Mouse (Mus musculus) kidney, adult 11 months (tissue): ENCODE results near the gene Myo3b.

Experiments used
- DNase-seq: peaks from one replicate; pipeline ENCODE4 v3.0.0; 2022

Gene Myo3b

GRCm38 (mm10) chr2:70066338-70067022 lies 27.6 kb downstream of the Myo3b start:
- peak; percentile 40 for DNase-seq

DNA sequence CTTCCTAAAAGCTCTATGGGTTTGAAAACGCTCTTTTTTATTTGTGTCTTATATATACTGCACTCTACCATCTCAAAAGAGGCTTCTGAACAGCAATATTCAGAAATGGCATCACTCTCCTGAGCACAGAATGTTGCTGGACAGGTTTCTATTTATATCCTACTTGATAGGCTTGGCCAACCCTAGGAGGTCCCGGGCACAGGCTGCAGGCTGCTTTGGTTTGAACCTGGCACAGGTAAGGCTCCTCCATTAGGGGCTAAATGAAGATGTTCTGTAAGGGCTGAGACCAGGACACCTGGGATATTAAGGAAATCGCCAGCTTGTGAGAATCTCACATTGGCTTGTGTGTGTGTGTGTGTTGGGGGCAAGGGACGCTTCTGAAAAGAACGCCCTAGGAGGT lies 30.9 kb downstream of the Myo3b start:
- DNase-seq = peak; percentile 74

DNA sequence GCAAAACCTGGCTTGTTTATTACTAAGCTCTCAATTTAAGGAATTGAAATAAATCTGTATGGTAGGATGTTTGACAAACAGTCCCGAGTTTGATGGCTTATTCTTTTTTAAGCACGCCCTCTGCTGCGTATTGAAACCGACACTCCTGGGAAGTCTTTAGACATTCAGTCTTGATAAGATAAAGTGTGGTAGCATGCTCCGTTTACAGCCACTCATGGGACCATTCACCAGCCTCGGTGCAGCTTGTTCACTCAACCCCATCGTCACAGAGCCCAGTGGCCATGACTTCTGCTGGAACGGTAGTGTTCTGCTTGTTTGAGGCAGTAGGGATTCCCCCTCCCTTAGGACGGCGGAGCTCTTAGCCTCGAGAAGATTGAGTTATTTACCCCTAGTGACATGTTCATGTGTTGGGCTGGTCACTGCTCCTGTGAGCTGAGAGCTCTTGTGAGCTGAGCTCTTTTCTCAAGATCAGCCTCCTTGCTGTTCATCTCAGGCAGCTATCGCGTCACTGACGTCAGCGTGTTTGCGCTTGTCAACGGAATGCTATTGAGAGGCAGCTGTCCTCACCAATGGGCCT lies 44.6 kb downstream of the Myo3b start:
- DNase-seq = no peak

- DNase-seq = no peak
Measured at GRCm38 (mm10) chr2:70091261-70091660, 52.3 kb downstream of the Myo3b start.

- no peak for DNase-seq
Measured at GRCm38 (mm10) chr2:70091801-70092522, 53.0 kb downstream of the Myo3b start.

GRCm38 (mm10) chr2:70092665-70093064 lies 53.7 kb downstream of the Myo3b start:
- no peak for DNase-seq

DNA sequence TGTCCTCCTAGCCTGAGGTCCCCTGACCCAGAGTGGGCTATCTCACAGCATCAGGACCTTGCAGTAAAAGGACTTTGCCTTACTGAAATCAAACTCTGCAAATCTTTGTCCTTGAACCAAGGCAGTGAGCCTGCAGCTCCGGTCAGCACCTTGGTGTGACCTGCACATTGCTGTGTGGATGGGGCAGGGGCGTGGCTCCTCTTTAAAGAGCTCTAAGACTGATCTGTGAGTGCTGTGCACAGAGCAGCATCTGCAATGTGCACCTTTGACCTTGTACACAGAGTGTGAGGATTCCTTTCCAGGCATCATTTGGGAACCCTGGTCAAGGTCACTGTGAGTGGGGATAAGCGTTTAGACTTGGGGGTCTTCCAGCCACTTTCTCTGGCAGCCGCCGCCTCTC lies 55.5 kb downstream of the Myo3b start:
- no peak for DNase-seq

DNA sequence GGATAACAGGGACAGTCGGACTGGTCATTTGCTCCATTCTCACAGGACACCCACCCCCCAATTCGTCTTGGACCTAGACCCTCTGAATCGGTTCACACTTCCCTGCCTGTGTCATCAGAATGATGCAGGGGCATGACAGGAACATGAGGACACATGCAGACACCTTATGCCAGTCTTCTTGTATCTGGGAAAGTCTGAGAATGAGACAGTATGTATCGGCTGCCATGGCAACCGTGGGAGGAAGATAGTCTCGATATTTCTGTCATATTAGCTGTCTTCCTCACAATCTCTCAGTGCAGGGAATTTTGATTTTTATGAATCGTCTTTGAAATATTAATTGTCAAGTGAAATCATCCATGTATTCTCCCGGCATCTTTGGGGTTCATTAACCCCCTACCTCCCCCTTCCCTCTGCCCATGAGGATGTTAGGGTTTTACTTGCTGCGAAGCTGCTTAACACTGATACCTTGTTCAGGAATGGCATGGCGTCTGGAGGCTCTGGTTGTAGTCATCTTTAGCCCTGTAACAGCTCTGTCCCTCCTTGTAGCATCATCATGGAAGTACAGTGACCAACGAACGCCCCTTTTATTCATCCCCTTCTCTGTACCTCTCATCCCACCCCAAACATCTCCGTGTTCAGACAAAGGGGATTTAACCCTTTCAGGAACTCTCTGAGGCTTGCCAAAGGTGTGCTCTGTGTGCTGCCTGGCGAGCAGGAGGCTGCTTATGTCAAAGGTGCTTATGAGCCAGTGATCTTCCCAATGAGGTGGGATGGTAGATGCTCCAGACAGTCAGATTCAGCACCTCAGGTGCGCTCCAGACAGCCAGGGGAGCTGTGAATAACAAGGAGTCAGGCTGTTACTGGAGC lies 58.5 kb downstream of the Myo3b start:
- no peak for DNase-seq

- no peak for DNase-seq
Measured at GRCm38 (mm10) chr2:70099459-70099858, 60.5 kb downstream of the Myo3b start.

DNA sequence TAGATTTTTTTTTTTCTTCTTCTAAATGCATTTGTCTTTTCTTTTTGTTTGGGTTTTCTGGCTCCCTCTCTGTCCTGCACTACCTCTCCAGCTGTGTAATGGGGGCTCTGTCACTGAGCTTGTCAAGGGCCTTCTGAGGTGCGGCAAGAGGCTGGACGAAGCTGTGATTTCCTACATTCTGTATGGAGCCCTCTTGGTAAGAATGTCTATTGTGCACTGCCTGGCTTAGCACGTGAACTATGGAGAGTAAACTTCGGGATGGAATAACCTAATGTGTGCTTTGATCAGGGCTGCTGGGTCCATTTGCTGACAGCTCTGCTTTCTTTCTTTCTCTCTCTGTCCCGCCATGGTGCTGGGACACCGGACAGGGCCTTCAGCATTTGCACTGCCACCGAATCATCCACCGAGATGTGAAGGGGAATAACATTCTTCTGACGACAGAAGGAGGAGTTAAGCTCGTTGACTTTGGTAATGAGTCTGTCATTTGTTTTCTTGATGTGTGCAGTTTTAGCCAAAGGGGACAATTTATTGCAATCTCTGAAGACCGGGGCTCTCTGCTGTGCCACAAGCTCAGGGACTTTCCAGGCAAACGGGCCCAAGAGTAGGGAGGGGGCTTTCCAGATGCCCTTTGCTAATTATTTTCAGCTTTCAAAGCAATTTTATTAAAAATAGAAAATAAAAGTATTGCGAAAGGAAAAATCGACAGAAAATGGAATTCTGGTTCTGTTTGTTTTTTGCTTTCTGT lies 66.5 kb downstream of the Myo3b start:
- DNase-seq = no peak

DNA sequence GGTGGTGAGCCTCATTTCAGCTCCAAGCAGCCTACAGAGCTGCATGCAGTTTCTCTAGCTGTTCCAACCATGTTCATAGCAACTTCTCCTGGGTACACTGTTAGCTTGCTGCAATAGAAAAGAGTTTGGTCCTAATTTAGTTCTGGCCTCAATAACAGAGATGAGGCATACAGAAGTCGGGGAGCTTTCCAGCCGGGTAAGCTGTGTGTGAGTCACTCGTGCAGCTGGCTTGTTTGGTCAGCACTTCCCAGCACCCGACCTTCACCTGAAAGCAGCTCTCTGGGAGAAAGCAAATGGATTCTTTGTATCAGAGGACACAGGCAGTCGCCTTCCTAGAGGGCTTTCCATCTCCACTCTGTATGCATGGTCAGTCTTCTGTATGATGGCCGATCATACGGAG lies 70.1 kb downstream of the Myo3b start:
- DNase-seq = no peak

DNA sequence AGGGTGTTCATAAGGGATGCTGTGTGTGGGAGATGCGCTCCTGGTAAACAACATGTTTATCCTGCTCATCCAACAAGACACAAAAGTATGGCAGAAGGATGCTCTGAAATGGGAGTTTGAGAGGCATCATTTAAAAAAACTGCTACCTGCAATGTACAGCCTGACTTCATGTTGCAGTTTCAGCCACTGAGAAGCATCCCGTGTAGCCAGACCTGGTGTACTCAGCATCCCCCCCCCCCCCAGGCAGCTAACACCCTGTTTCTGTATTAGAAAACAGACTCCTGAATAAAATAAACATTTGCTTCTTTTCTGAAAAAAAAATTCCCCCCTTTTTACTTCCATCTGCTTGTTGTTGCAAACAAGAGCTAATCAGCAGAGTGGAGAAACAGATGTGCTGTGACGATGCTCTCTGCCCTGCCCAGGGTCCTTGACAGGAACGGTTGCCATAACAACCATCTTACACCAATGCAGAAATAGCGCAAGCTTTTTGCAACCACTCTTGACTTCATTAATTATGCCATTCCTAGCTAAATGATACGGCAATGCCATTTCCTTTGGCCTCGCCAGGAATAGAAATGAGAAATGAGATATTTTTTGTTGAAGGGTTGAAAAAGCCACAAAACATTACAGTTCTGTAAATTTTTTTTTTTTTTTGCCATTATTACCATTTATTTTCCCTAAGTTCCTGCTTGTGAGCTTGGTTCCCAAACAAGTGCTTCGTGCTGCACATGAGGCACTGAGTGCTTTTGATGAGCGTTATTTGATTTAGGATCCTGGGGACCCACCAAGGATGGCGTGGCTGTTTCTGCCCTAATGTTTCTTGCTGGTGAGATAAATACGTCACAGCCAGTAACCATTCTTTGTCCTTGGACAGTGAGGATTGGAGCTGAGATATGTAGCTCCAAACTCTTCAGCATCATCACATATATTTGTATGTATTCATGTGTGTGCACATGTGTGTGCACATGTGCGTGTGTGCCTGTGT lies 75.2 kb downstream of the Myo3b start:
- no peak for DNase-seq

DNA sequence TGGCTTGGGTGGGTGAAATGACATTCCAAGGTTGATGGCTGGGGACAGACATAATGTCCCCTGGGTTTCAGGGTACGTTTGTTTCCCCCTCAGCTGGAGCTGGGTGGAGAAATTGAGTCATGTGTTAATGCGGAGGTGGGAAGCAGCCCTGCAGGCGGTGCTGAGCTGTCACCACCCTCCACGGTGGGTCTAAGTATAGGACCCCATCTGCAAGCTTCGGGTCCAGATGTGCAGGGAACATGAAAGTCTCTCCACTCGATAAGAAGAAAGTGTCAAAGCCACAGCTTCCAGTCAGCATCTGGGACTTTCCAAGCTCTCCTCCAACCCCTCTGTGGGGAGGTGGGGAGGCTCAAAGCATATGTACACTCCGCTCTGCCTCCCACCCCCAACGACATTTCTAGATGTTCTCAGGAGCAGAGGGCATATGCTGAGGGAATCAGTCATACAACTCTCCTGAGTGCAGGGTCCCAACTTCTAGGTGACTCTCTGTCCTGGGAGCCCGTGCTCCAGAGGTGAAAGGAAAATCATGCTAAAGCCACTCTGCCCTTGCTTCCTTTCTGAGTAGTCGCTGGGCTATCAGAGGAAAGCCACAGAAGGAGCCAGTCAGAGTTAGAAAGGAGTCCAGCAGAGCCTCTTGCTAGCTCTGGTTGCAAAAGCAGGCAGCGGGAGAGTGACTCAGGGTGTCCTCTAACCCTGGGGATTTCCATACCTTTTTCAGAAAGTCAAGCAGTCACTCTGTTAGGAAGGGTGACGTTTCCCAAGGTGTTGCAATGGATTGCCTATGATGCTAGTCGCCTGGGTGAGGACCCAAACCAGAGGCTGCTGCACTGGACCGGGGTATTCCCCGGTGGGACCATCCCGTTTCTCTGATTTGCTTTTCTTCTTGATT lies 79.7 kb downstream of the Myo3b start:
- no peak for DNase-seq

DNA sequence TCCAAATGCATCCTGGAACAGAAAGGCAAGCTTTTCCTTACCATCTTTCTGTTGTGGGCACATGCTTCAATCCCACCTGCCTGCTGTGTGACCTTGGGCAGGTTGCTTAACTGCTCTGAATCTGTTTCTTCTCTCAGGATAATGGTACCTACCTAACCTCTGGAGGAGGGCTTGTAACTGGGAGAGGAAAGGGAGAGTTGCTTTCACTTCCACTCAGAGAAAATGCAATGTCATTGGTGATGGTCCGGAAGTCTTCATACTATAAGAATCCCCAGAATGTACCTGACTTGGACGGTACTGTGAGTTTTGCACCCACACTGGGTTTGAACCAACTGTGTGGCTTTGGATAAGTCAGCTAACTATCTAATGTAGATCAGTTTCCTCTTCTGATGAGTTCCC lies 80.3 kb downstream of the Myo3b start:
- no peak for DNase-seq

GRCm38 (mm10) chr2:70126330-70126729 lies 87.4 kb downstream of the Myo3b start:
- DNase-seq = no peak

GRCm38 (mm10) chr2:70126783-70127182 lies 87.9 kb downstream of the Myo3b start:
- DNase-seq = peak; percentile 34

DNA sequence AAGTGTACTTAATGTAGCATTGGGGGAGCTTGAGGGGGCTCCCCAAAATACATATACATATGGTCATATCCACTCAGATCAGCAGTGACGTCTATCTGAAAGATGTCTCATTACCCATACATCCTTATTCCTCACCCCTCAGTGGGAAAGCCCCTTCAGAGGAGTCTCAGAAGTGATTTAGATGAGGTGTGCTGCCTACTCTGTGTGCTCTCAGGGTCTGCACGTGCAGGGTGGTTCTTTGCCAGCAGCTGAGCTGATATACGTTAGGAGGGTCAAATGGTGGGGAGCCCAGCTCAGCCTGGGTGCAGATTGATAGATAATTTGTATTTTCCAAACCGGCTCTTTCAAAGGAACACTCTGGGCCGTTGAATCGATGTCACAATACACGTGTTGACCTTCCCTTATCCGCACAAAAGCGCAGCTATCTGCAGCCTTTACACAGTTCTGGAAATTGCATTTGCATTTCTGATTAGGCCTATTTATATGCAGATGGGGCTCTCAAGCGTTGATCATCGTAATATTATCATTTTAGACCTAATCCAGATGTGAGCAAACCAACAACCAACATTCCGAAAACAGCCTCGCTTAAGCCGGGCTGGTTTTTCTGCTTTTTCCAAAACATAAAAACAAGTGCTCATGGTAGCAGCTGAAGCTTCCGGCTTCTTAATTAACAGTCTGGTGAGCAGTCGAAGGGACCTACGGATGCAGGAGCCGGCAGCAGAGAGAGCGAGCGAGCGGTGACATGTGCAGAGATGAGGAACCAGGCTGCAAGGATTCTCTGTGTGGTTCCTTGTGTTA lies 88.6 kb downstream of the Myo3b start:
- no peak for DNase-seq

DNA sequence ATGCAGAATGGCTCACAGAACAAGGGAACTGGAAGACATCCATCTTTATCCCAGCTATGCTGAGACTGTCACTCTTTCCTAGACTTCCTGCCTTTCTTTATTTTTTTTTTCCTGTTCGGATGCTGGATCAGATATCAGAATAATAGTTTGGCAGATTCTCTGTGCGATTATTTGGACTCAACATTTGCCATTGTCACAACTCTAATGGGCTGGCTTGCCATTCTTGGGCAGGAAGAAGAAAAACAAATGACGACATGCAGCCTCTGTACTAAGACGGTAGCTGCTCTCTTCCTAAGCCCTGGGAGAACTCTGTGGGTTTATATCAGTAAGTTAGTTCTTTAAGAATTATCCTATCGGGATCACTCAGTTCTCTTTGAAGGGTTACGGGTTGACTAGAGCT lies 89.7 kb downstream of the Myo3b start:
- DNase-seq = no peak

DNA sequence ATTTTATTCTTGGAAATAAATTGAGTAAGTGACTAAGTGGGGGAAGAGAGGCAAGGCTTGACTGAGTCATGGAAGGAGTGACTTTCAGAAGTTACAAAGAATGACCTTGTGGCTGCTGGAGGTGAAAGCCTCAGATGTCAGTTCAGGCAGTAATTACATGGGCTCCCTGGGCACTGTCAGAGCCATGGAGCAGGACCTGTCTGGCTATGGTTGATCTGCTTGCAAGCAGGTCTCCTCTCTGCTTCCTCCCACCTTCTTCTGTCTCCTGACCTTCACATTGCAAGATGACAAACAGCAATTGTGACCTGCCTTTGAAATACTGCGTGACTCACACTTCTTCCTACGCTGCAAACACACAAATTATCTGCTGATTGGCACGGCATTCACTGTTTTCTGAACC lies 90.6 kb downstream of the Myo3b start:
- DNase-seq = no peak
